Mouse (Mus musculus) left cerebral cortex, adult 11 months (tissue): ENCODE results near the gene Slitrk1.
A peak's percentile ranks its signal among the peaks of the same experiment; 100 is the strongest.

Source experiments
- DNase-seq: peaks from one replicate; pipeline ENCODE4 v3.0.0; 2022; ENCODE audit warnings: low spot score

The Slitrk1 gene

DNA sequence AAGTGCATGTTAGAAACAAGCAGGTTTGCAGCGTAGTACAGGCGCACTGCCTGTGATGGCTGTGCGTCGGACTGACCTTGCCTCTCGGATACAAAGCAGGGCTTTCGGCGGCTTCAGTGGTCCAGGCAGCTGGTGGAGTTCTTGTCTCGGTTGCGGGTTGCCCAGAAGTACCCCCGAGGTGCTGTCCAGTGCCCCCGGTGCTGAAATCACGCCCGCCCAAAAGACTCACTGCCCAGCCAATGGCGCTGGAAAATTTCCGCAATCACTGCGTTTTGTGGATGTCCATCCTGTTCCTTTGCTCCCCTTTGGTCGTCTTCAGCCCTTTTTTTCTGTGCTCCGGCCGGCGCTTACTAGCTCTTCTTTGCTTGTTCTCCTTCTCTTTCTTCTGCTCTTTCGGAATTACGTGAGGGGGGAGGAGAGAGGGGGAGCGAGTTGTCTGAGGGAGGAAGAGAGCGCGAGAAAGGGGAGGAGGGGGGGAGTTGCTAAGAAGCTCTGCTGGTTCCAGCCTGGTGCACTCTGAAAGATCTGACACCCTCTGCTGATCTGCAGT lies at the start of gene Slitrk1:
Gene Slitrk1 (minus strand): TSS at position 445 of the 550 bp plus-strand sequence.
- peak; percentile 58 for DNase-seq

DNA sequence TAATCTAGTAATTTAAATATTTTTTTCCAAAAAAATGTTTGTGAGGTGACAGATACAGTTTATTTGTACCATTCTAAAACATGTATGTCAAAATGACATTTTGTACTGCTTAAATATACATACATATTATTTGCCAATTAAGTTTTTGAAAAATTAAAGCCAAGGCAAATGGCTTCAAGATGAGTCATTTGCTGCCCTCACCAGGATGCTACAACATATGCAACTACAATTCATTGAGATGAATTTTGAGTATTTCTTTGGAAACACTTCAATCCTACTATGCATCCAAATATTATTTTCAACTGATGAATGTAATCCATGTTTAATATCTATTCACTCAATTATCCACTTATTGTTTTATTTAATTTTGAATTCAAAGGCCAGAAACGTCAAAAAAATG lies 21.8 kb upstream of the Slitrk1 start:
- DNase-seq, result no peak

DNA sequence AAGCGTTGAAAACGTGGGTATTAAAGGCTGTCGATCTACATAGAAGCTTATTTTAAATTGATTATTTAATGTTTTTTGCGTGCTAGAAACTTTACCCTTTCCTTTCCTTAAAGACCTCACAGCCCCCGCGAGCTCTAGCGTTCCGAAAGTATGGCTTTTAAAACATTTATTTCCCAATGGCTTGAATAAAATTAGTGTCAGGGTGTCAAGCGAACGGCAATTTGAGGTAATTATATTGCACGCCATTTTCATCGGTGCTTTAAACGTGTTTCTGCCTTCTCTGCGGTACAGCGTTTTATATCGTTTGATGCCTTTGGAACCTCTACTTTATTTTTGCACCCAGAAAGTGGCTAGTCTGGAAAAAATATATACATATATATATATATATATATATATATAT lies 378 bp upstream of the Slitrk1 start:
- DNase-seq, result no peak

DNA sequence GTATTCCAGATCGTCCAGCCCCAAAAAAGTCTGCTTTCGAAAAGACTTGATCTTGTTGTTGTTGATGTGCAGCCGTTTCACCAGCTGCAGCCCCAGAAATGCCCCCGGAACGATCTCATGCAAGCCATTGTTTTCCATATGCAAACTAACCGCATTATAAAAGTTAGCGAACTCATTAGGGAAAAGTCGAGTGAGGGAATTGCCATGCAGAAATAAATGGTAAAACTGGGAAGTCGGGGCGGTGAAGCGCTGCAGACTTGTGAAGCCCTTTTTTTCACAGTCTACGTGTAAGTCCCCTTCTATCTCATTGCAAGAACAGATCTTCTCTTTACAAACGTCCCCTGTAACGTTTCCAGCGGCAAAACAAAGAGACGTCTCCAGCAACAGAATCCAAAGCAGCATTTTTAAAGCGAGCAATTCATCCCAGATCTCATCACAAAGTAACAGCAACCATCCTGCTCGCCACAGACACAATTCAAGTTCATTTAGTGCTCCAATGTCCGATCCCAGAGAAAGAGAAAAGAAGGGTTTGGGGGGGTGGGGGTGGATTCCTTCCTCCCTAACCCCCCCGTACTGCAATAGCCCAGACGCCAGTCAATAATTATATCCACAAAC lies 975 bp downstream of the Slitrk1 start:
- DNase-seq, result no peak

DNA sequence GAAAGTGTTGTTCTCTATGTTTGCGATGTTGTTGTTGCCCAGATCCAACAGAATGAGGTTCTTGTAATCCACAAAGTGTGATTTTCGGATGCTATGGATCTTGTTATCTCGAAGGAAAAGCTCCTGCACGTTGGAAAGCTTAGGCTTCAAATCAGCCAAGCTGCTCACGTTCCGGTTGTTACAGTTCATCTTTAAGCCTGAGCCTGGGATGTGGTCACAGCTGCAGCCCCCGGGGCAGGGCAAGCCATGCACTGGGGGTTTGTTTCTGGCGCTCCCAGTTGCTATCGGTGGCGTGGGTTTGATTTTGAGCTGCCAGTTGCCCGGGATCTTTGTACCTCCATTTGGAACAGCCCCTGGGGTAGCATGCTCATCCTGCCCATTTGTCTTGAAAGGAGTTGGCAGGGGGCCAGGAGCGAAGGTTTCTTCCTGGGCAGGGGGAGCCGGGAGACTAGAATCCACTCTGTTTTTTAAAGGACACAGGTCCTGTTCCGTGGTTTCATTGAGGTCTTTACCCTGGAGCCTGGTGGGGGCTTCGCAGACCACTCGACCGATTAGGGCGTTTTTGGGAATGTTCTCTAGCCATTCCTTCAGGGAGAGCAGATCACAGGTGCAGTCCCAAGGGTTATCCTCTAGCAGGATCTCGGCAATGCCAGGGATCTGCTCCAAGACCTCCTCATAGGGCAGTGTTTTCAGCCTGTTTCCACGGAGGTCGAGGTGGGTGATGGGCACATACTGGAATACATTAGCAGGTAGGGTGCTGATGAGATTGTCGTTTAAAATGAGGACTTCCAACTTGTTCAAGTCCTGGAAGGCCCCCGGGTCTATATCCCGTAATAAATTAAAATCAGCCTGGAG lies 1.7 kb downstream of the Slitrk1 start:
- DNase-seq, result peak; percentile 31

DNA sequence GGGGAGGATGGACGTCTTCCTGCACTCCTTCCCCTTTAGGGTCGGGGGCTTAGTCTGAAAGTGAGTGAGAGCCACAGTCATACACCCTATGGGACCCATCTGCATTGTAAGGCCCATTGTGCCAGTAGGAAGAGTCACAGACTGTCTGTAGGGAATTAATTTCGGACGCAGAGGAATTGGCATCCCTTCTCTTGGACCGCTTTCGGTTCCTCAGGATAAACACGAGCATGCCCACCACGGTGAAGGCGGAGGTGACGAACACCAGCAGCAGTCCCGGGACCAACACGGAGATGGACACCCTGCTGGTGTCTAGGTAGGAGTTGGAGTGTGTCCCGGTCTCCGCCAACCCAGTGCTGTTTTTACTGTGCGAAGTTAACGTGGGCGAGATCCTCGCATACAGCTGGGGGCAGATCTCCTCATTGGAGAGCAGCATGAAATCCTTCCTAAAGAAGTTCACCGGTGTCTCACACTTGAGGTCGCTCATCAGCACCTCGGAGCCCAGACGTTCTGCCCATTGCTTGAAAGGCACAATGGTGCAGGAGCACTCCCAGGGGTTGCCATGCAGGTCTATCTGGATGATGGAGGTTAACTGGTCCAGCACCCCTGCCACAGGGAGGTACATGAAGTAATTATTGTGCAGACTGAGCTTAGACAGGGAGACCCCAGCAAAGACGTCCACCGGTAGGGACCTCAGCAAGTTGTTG lies 2.7 kb downstream of the Slitrk1 start:
- peak; percentile 62 for DNase-seq

DNA sequence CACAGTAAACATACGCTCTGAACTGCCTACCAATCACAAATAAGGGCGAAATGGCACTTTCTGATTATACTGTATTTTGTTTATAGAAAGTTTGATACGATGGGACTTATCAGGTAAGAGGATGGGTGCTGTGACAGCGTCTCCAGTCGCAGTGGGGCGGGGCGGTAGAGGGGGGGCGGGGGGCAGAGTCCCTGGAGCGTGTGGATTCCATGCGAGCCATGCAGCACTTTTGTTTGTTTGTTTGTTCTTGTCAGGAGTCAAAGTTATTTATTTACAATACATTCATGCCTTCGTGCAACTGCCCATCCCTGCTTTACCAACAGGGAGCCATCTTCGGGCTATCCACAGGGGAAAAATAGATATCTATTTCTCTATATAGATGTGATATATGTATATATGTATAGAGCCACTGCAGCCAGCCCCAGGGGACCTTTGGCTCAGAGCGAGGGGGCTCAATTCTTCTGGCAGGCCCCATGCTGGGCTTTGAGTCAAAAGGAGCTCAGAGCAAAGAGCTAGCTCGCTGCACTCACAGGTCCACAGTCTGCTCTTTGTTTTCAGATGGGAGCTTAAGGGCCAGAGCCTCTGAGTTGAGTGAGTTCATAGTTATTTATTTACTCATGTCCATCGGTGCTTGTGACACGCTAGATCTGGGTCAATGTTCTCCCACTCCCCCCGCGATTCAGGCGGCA lies 3.4 kb downstream of the Slitrk1 start:
- DNase-seq, result no peak

DNA sequence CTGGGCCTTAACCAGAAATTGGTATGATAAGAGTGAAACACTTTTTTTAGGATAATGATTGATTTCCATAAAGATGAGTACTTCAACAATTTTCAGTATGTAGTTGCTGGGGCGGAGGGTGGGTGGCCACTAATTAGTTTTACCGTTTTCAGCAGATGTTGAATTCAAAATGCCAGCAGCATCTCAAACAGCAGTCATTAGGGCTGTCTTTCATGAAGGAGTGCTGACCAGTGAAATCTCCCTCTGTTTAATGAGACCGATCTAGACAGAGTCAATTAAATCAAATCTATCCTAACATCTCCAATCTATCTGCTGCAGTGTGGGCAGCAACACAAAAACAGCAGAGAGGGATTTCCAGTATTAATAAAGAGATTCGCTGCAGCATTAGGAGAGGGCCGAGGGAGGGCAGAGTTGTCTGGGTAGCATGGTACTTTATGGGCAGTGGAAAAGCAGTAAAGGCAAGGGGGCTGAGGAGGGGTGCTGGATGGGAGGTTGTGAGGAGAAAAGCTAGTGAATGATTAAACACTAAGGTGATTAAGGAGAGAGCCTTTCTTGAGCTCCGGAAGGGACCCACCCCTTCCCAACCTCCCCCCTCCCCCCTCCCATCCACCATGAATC lies 4.5 kb downstream of the Slitrk1 start:
- DNase-seq, result no peak

DNA sequence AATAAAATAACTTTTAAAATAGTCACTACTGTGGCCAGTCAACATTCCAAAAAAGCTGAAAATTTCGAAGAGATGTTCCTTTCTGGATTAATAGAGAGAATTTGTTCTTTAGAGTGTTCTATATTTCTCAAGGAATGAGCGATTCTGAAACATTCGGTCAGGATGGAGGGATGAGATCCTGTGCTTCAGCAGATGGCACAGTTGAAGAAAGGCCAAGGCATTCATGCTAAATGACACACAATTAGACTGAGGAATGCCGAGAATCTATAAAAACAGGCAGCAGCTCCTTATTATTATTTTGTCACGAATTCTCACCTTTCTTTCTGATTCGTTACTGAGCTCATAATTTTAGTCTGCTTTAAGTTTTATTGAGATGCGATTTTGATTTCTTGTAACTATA lies 15.4 kb downstream of the Slitrk1 start:
- no peak for DNase-seq

DNA sequence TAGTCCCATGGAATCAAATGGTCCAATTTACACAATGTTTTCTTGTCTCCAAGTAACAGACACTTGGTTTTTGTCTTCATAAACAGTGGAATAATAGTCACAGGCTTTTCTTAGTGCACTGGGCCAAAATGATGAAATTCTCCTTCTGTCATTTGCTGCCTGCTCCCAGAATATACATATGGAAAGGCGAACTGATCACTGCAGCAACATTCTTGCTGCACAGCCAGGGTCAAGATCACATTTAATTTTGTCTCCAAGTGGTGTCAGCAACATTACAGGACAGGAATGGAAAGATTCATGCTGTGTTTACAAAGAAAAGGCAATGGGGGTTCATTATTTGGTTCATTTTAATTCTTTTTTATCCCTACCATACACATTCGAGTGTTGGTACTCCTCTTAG lies 18.5 kb downstream of the Slitrk1 start:
- no peak for DNase-seq

DNA sequence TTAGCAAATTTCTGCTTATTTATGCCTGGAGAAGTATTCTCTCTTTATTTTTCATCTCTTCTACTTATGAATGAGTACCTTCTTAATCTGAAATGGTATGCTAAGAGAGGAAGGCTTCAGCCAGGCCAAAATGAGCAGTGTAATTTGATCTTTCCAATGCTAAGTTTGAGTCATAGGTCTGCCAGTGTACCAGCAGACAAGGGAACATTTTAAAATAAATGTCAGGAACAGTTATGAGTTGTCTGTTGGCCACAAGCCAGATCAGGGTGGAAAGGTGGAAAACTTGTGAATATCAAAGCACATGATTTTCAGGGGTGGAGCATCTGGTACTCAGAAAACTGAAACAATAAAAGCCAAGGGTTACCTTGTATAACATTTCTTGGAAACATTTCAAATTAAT lies 46.1 kb downstream of the Slitrk1 start:
- DNase-seq, result no peak

DNA sequence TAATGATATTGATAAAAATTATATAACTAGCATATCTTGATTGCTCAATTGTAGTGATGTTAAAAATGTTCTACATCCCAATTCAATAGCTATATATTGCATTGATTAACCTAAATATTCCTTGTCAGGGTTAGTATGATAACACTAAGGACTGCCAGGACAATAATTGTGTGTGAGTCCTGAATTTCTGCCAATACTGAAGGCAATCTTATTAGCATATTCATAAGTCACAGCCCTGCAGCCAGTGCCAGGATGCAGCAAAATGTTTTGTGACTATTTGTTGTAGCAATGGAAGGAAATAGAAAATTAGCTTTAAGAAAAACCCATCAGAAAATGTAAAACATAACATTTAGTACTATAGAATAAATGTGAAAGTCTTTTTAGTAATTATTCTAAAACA lies 49.3 kb downstream of the Slitrk1 start:
- no peak for DNase-seq

DNA sequence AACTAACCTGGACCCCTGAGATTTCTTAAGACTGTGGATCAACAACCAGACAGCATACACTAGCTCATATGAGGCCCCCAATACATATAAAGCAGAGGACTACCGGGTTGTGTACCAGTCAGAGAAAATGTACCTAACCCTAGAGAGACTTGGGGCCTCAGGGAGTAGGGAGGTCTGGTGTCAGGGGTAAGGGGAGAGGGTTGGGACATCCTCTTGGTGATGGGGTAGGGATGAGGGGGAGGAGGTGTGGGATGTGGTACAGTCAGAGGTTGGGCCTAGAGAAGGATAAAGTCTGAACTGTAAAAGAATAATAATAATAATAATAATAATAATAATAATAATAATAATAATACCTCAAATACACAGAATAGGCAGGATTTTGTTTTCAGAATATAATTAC lies 54.6 kb downstream of the Slitrk1 start:
- no peak for DNase-seq
